Mouse (Mus musculus) forebrain, embryonic 11.5 days (tissue): ENCODE measurements at regions not wholly inside any gene's neighbourhood (a gene's known extent, or its start where the extent isn't known, plus 50 kb on each side); places are given as distances from the start of the nearest gene placed in this dataset.

Experiments
- ATAC-seq: fragments of 200-750 bp; cut with Nextera tagmentation; replicated peaks from 2 replicates; pipeline ENCODE4 v1.8.0; 2017; ENCODE audit warnings: moderate TSS enrichment; ENCODE audit not compliant: low FRiP score
- DNase-seq: peaks from one replicate; pipeline ENCODE4 v3.0.0-alpha.2; 2017; ENCODE audit warnings: low spot score
- H3K27ac ChIP-seq: fragments of 300-500 bp; sonication (generic); 2 replicates; pipeline ENCODE4 v1.5.1; 2014; ENCODE audit warnings: low read depth, low read length
- H3K27me3 ChIP-seq: fragments of 300-500 bp; sonication (generic); 2 replicates; pipeline ENCODE4 v1.6.1; 2014; ENCODE audit warnings: mild to moderate bottlenecking, low read length, mixed read lengths; ENCODE audit not compliant: control insufficient read depth, insufficient read depth
- H3K36me3 ChIP-seq: fragments of 300-500 bp; sonication (generic); 2 replicates; pipeline ENCODE4 v1.6.1; 2014; ENCODE audit warnings: mild to moderate bottlenecking, low read length, moderate library complexity, mixed read lengths; ENCODE audit not compliant: control insufficient read depth, insufficient read depth
- H3K4me1 ChIP-seq: fragments of 300-500 bp; sonication (generic); replicated peaks from 2 replicates; pipeline ENCODE4 v1.6.1; 2014; ENCODE audit warnings: low read length, mixed read lengths; ENCODE audit not compliant: control insufficient read depth, insufficient read depth
- H3K4me2 ChIP-seq: fragments of 300-500 bp; sonication (generic); 2 replicates; pipeline ENCODE4 v1.6.1; 2014; ENCODE audit warnings: low read depth, mild to moderate bottlenecking, low read length, moderate library complexity, mixed read lengths; ENCODE audit not compliant: severe bottlenecking
- H3K4me3 ChIP-seq: fragments of 300-500 bp; sonication (generic); 2 replicates; pipeline ENCODE4 v1.5.1; 2014; ENCODE audit warnings: low read depth, low read length
- H3K9ac ChIP-seq: fragments of 300-500 bp; sonication (generic); 2 replicates; pipeline ENCODE4 v1.6.1; 2014; ENCODE audit warnings: low read length
- H3K9me3 ChIP-seq: fragments of 300-500 bp; sonication (generic); 2 replicates; pipeline ENCODE4 v1.6.1; 2016; ENCODE audit warnings: low read length, mixed read lengths; ENCODE audit not compliant: control insufficient read depth
- WGBS: fragments of 180-500 bp; shearing (Covaris S2); extraction: QIAGEN DNeasy Blood & Tissue Kit; methylation state at CpG from one replicate; pipeline ENCODE4 v1.1.7; 2014; 5-methylcytosine and 5-hydroxymethylcytosine counted together

DNA sequence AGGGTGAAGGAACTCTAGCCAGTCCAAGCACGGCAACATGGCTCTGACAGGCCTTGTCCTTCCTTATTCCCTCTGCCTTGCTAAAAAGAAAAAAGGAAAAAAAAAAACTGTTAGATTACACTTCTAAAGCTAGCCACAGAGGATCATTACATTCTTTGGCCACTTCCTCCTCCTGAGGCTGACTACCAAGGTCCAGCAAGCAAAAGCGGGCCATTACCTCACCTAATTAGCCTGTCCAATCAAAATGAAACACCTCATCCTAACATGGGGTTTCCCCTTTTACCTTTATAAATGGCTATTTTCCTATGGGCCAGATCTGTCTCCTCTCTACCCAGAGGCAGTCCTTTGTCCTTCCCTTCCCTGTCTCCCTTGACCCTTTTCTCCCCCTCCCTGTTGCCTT is 102.2 kb downstream of the Pih1h3b start:
- Histone ChIP-seq H3K4me1 (no peaks in the 10 kb centered on the region), H3K4me3 (no peak overlapping the region), H3K4me2 (no peak overlapping the region), H3K9me3 (no peaks in the 10 kb centered on the region), H3K36me3 (no peaks in the 10 kb centered on the region), H3K27me3 (no peaks in the 10 kb centered on the region; the same call in none of the 2 replicates), H3K9ac (no peak overlapping the region), H3K27ac (no peak overlapping the region)
- ATAC-seq (no peak), DNase-seq (no peak)
- 84% methylated on average over 2 of the region's 2 CpGs for WGBS

DNA sequence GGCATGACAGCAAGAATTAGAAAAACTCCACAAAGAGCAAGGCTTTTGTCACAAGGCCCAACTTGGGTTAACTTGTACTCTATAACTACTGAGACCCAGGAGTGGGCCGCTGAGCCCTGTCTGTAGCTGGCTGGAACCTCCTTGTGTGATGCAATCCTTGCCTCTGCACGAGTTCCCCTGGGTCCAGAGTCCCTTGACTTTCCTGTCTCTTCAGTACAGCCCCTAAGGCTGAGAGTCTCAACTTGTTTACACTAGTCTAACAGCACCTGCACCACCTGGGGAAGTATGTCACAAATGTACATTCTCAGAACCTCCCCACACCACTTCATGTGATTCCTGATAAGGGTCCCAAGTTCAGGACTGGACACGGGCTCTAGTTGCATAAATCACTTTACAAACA is 103.3 kb downstream of the Pih1h3b start:
- WGBS, result 81% methylated on average over 3 of the region's 3 CpGs
- no peaks in the 10 kb centered on the region for H3K36me3 ChIP-seq
- no peaks in the 10 kb centered on the region; the same call in none of the 2 replicates for H3K27me3 ChIP-seq
- no peak overlapping the region for H3K4me2 ChIP-seq
- H3K4me3 ChIP-seq, result no peak overlapping the region
- H3K9ac ChIP-seq, result no peak overlapping the region
- no peaks in the 10 kb centered on the region for H3K4me1 ChIP-seq
- no peak overlapping the region for H3K27ac ChIP-seq
- no peak for DNase-seq
- ATAC-seq, result no peak
- no peaks in the 10 kb centered on the region for H3K9me3 ChIP-seq

DNA sequence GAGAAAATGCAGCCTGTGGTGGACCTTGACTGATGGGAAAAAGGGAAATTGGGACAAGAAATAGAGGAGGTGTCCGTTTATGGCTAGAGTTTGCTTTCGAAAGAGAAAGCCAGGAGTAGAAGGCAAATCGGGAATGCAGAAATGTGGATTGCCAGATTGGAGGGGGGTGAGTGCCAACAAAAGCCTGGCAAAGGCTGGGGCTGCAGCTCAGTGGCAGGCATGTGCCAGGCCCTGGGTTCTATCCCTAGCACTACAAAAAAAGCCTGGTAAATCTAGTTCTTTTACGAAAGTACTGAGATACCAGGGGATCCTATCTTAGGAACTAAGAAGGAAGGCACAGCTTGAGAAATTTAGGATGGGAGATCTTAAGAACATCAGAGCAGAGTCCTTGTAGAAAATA is 117.2 kb downstream of the Pih1h3b start:
- H3K27ac ChIP-seq, result no peak overlapping the region
- H3K4me2 ChIP-seq, result no peak overlapping the region
- no peaks in the 10 kb centered on the region for H3K4me1 ChIP-seq
- no peak for DNase-seq
- H3K9ac ChIP-seq, result no peak overlapping the region
- H3K4me3 ChIP-seq, result no peak overlapping the region
- ATAC-seq, result no peak
- peaks cover 5% of the 10 kb centered on the region; the same call in 1 of the 2 replicates for H3K27me3 ChIP-seq
- H3K36me3 ChIP-seq, result no peaks in the 10 kb centered on the region
- WGBS, result 92% methylated on average over 4 of the region's 4 CpGs
- no peaks in the 10 kb centered on the region for H3K9me3 ChIP-seq

DNA sequence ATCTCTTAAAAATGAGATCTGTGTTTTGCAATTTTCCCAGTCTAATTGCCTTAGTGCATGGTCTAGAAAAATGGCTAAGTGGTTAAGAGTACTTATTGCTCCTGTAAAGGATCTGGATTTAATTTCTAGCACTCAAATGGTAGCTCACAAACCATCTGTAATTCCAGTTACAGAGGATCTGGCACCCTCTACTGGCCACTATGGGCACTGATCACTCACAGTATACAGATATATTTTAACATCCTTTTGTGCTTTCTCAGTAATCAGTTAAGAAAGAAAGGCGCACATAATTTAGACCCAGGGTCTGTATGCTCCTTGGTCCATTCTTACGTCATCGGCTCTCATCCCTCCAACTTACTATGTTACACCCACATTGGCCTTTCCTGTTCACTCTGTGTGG is 120.3 kb downstream of the Pih1h3b start:
- no peak overlapping the region for H3K4me2 ChIP-seq
- H3K4me1 ChIP-seq, result no peaks in the 10 kb centered on the region
- 96% methylated on average over 3 of the region's 3 CpGs for WGBS
- no peak overlapping the region for H3K4me3 ChIP-seq
- H3K27ac ChIP-seq, result no peak overlapping the region
- no peaks in the 10 kb centered on the region for H3K36me3 ChIP-seq
- no peak overlapping the region for H3K9ac ChIP-seq
- no peaks in the 10 kb centered on the region for H3K9me3 ChIP-seq
- no peak for DNase-seq
- no peak for ATAC-seq
- peaks cover 3% of the 10 kb centered on the region; the same call in 1 of the 2 replicates for H3K27me3 ChIP-seq

DNA sequence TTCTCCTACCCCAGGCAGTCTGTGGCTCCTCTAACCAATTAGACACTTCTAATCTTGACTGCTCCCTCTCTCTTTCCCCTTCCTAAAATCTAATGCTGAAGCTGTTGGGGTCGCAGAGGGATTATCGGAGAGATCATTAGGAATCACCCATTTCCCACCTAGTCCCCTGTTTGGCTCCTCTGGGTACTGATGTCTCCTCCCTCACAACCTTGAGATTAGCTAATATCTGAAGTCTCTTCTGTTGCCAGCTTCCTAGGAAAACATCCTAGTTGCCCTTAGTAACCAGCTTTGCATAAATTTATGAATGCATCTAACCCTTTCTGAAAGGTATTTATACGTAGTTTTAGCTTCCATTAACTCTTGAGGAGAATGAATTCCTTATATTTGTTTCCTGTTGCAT is 138.4 kb upstream of the Frmpd3 start:
- Histone ChIP-seq H3K4me3 (no peak overlapping the region), H3K27me3 (peaks cover 16% of the 10 kb centered on the region; the same call in 1 of the 2 replicates), H3K4me2 (no peak overlapping the region), H3K36me3 (no peaks in the 10 kb centered on the region), H3K27ac (no peak overlapping the region), H3K4me1 (no peaks in the 10 kb centered on the region), H3K9ac (no peak overlapping the region), H3K9me3 (no peaks in the 10 kb centered on the region)
- whole genome bisulfite sequencing, result 76% methylated on average over 3 of the region's 3 CpGs
- no peak for ATAC-seq
- DNase-seq, result no peak

DNA sequence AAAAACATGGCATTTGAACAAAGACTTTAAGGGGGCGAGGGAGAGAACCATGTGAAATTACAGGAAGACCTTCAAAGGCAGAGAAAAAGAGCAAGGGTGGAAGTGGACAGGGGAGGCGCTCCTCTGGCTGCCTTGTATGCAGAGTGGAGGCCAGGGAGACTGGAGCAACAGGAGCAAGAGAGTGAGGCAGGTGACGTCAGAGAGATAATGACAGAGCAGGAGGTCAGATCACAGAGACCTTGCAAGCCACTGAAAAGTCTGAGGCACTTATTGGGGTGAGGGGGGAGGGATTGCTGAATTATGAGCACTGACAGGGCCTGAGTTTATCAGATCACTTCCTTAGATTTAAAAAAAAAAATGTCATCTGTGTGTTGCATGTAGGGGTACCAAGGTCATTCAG is 133.3 kb upstream of the Frmpd3 start:
- no peak overlapping the region for H3K4me3 ChIP-seq
- H3K36me3 ChIP-seq, result no peaks in the 10 kb centered on the region
- H3K9ac ChIP-seq, result no peak overlapping the region
- H3K4me1 ChIP-seq, result no peaks in the 10 kb centered on the region
- ATAC-seq, result no peak
- DNase-seq, result no peak
- H3K9me3 ChIP-seq, result no peaks in the 10 kb centered on the region
- H3K4me2 ChIP-seq, result no peak overlapping the region
- no peak overlapping the region for H3K27ac ChIP-seq
- WGBS, result 66% methylated on average over 3 of the region's 3 CpGs
- H3K27me3 ChIP-seq, result peaks cover 15% of the 10 kb centered on the region; the same call in 1 of the 2 replicates

DNA sequence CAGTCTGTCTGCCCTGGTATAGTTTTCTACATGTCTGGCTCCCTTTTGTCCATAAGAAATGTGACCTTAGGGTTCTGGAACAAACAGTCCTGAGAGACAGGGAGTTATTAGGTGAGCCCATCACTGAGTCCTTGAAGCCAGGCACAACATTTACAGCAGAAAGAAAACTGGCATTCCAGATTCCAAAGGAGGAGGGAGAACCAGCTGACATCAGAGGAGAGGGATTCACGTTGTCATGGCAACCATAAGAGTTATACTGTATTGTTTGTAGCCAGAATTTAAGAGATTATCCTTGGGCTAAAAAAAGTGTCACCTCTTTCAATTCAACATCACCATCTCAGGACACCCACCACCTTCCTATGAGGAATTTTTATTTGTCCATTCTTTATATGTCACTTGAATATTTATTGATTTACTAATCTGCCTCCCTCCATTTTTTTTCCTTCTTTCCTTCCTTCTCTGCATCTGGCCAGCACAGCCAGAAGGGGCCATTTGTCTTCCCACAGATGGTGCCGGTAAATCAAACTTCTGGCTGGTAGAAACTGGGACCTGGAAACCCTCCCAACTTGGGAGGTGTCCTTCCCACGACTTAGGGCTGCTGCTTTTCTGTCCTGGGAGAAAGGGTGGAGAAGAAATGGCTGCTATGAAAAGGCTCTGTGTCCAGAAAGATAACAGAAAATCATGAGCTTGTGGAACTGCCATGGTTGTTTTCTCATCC is 129.3 kb upstream of the Frmpd3 start:
- no peak overlapping the region for H3K4me3 ChIP-seq
- no peak overlapping the region for H3K27ac ChIP-seq
- no peak for DNase-seq
- no peaks in the 10 kb centered on the region for H3K36me3 ChIP-seq
- no peak overlapping the region for H3K9ac ChIP-seq
- H3K4me1 ChIP-seq, result no peaks in the 10 kb centered on the region
- WGBS, result 70% methylated on average over 3 of the region's 3 CpGs
- H3K9me3 ChIP-seq, result no peaks in the 10 kb centered on the region
- H3K4me2 ChIP-seq, result no peak overlapping the region
- no peak for ATAC-seq
- H3K27me3 ChIP-seq, result peaks cover 14% of the 10 kb centered on the region; the same call in 1 of the 2 replicates

DNA sequence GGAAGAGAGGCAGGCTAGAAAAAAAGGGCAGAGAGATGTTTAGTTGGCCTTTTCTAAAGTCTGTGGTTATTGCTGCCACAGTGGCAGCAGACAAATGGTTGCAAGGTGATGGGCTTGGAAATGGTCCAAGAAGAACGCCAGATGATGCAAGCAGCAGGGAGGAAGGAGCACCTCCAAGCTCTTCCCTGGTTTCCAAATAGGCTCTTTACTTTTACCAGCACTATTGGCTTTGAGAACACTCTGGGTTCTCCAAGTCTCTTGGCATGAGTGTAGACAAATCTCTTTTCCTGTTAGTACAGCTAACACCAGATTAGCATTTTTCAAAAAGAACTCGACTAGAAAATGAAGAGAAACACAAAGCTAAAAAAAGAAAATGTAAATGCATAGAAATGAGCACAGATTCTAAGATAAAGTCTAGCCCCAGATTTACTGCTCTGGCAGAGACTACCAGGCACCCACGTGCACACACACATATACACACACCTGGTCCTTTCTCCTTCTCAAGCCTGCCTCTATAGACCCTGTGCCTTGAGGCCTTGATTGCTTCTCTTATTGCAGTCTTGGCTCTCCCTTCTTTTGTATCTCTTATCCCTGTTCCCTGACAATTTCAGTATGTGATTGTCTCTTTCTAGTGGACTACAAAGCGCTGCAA is 127.7 kb upstream of the Frmpd3 start:
- H3K27ac ChIP-seq, result no peak overlapping the region
- H3K27me3 ChIP-seq, result peaks cover 12% of the 10 kb centered on the region; the same call in 1 of the 2 replicates
- no peaks in the 10 kb centered on the region for H3K9me3 ChIP-seq
- no peaks in the 10 kb centered on the region for H3K4me1 ChIP-seq
- H3K36me3 ChIP-seq, result no peaks in the 10 kb centered on the region
- WGBS, result 57% methylated on average over 4 of the region's 4 CpGs
- no peak overlapping the region for H3K4me3 ChIP-seq
- no peak overlapping the region for H3K4me2 ChIP-seq
- ATAC-seq (no peak), DNase-seq (no peak)
- H3K9ac ChIP-seq, result no peak overlapping the region

DNA sequence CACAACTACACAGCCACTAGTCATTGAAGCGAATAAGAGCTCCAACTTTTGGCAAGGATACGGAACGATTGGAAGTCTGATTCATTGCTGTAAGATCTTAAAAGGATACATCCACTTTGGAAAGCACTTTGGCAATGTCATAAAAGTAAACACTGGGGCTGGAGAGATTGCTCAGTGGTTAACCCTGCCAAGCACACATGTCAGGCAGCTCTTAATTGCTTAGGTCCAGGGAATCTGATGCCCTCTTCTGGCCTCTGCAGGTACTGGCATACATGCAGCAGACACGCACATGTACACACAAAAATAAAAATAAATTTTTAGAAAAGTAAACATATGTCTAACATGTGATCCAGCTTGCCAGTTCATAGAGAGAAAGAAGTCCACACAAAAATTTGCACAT is 86.3 kb upstream of the Frmpd3 start:
- H3K9me3 ChIP-seq, result no peaks in the 10 kb centered on the region
- no peak overlapping the region for H3K4me3 ChIP-seq
- no peak overlapping the region for H3K9ac ChIP-seq
- WGBS, result 86% methylated on average over 4 of the region's 4 CpGs
- H3K4me1 ChIP-seq, result no peaks in the 10 kb centered on the region
- H3K27me3 ChIP-seq, result peaks cover 7% of the 10 kb centered on the region
- no peaks in the 10 kb centered on the region for H3K36me3 ChIP-seq
- DNase-seq (no peak), ATAC-seq (no peak)
- H3K27ac ChIP-seq, result no peak overlapping the region
- H3K4me2 ChIP-seq, result no peak overlapping the region
